Mouse (Mus musculus): Measurements from ENCODE around the gene Psen2. TPM values are rescaled to one million over a fixed set of nuclear protein-coding genes. Genes with fewer than 3 reads are reported as not detected.

Gene Psen2
- polyA plus RNA-seq, 1 experiment from 2014 or later = 10.4 TPM

- H3K9ac ChIP-seq = no peak overlapping the region
- H3K4me1 ChIP-seq = peaks cover 9% of the 10 kb centered on the region
- H3K4me3 ChIP-seq = no peak overlapping the region
- no peaks in the 10 kb centered on the region for H3K9me3 ChIP-seq
- H3K4me2 ChIP-seq (replicated peaks) = no peak overlapping the region
- H3K36me3 ChIP-seq = no peaks in the 10 kb centered on the region
- no peaks in the 10 kb centered on the region for H3K27me3 ChIP-seq
- no peak overlapping the region for H3K27ac ChIP-seq
- ATAC-seq (ENCODE audit: insufficient number of reproducible peaks, insufficient read depth, low FRiP score, low TSS enrichment) = no peak
- 83% methylated on average over 13 of the region's 13 CpGs for WGBS
Observed at GRCm38 (mm10) chr1:180245741-180246507, 17.3 kb downstream of the Psen2 start.

- H3K36me3 ChIP-seq = peaks cover 4% of the 10 kb centered on the region; the same call in 1 of the 2 replicates
Observed at GRCm38 (mm10) chr1:180231729-180232128, 31.5 kb downstream of the Psen2 start.

GRCm38 (mm10) chr1:180230580-180230979, 32.7 kb downstream of the Psen2 start:
- 29% methylated on average over 2 of the region's 2 CpGs for WGBS

More at GRCm38 (mm10) chr1:180231729-180232128, 31.5 kb downstream of the Psen2 start:
- ATAC-seq (ENCODE audit: insufficient number of reproducible peaks, insufficient read depth, low FRiP score, low TSS enrichment) = no peak
- peaks cover under 1% of the 10 kb centered on the region; the same call in 1 of the 2 replicates for H3K4me1 ChIP-seq
- H3K27ac ChIP-seq = no peak overlapping the region
- 75% methylated on average over 3 of the region's 3 CpGs for WGBS
- H3K4me3 ChIP-seq = no peak overlapping the region
- H3K9me3 ChIP-seq = no peaks in the 10 kb centered on the region
- H3K27me3 ChIP-seq = no peaks in the 10 kb centered on the region
- H3K9ac ChIP-seq = no peak overlapping the region
- H3K4me2 ChIP-seq (replicated peaks) = no peak overlapping the region

GRCm38 (mm10) chr1:180229906-180230305, 33.3 kb downstream of the Psen2 start:
- 90% methylated on average over 7 of the region's 7 CpGs for WGBS
- ATAC-seq (ENCODE audit: insufficient number of reproducible peaks, insufficient read depth, low FRiP score, low TSS enrichment) = no peak
- H3K4me1 ChIP-seq = peaks cover 14% of the 10 kb centered on the region

More at GRCm38 (mm10) chr1:180230580-180230979, 32.7 kb downstream of the Psen2 start:
- Histone ChIP-seq H3K9ac (no peak overlapping the region), H3K4me2 (replicated peaks) (no peak overlapping the region), H3K36me3 (peaks cover 4% of the 10 kb centered on the region; the same call in 1 of the 2 replicates), H3K4me3 (no peak overlapping the region), H3K4me1 (peaks cover 9% of the 10 kb centered on the region), H3K27me3 (no peaks in the 10 kb centered on the region), H3K9me3 (no peaks in the 10 kb centered on the region), H3K27ac (no peak overlapping the region)
- ATAC-seq (ENCODE audit: insufficient number of reproducible peaks, insufficient read depth, low FRiP score, low TSS enrichment) = no peak

GRCm38 (mm10) chr1:180228854-180229253, 34.4 kb downstream of the Psen2 start:
- Histone ChIP-seq H3K27me3 (no peaks in the 10 kb centered on the region), H3K4me2 (replicated peaks) (no peak overlapping the region), H3K9me3 (no peaks in the 10 kb centered on the region), H3K4me1 (peaks cover 14% of the 10 kb centered on the region), H3K4me3 (no peak overlapping the region), H3K9ac (no peak overlapping the region), H3K36me3 (peaks cover 4% of the 10 kb centered on the region; the same call in 1 of the 2 replicates), H3K27ac (no peak overlapping the region)
- ATAC-seq (ENCODE audit: insufficient number of reproducible peaks, insufficient read depth, low FRiP score, low TSS enrichment) = no peak
- 85% methylated on average over 12 of the region's 12 CpGs for WGBS

More at GRCm38 (mm10) chr1:180229906-180230305, 33.3 kb downstream of the Psen2 start:
- H3K9me3 ChIP-seq = no peaks in the 10 kb centered on the region
- H3K9ac ChIP-seq = no peak overlapping the region
- no peaks in the 10 kb centered on the region for H3K27me3 ChIP-seq
- H3K4me2 ChIP-seq (replicated peaks) = no peak overlapping the region
- H3K36me3 ChIP-seq = peaks cover 4% of the 10 kb centered on the region; the same call in 1 of the 2 replicates
- no peak overlapping the region for H3K4me3 ChIP-seq
- H3K27ac ChIP-seq = no peak overlapping the region

- H3K4me1 ChIP-seq = peaks cover 14% of the 10 kb centered on the region
- H3K27ac ChIP-seq = peak overlapping the region; percentile 32
- H3K4me2 ChIP-seq (replicated peaks) = peak overlapping the region; percentile 55
- WGBS = 73% methylated on average over 3 of the region's 3 CpGs
- no peaks in the 10 kb centered on the region for H3K27me3 ChIP-seq
- ATAC-seq (ENCODE audit: insufficient number of reproducible peaks, insufficient read depth, low FRiP score, low TSS enrichment) = no peak
- H3K9ac ChIP-seq = no peak overlapping the region
- no peaks in the 10 kb centered on the region for H3K9me3 ChIP-seq
- no peaks in the 10 kb centered on the region for H3K36me3 ChIP-seq
- H3K4me3 ChIP-seq = no peak overlapping the region
Observed at GRCm38 (mm10) chr1:180226766-180227165, 36.5 kb downstream of the Psen2 start.

- H3K36me3 ChIP-seq = no peaks in the 10 kb centered on the region
- ATAC-seq (ENCODE audit: insufficient number of reproducible peaks, insufficient read depth, low FRiP score, low TSS enrichment) = peak; percentile 57; the same call in 1 of the 2 replicates
- H3K9ac ChIP-seq = peak overlapping the region; percentile 3; the same call in 1 of the 2 replicates
- no peaks in the 10 kb centered on the region for H3K27me3 ChIP-seq
- H3K4me3 ChIP-seq = peak overlapping the region; percentile 28
- peak overlapping the region; percentile 32 for H3K27ac ChIP-seq
- peaks cover 14% of the 10 kb centered on the region for H3K4me1 ChIP-seq
- peak overlapping the region; percentile 55 for H3K4me2 ChIP-seq (replicated peaks)
- WGBS = 7% methylated on average over 12 of the region's 12 CpGs
- H3K9me3 ChIP-seq = no peaks in the 10 kb centered on the region
Observed at GRCm38 (mm10) chr1:180226221-180226713, 37.0 kb downstream of the Psen2 start.

- Histone ChIP-seq H3K9ac (peak overlapping the region; percentile 3; the same call in 1 of the 2 replicates), H3K27ac (peak overlapping the region; percentile 32; the same call in 1 of the 2 replicates)
- WGBS = 14% methylated on average over 21 of the region's 21 CpGs
Observed at GRCm38 (mm10) chr1:180225500-180226220, 37.6 kb downstream of the Psen2 start.

GRCm38 (mm10) chr1:180222007-180222406, 41.2 kb downstream of the Psen2 start:
- ATAC-seq (ENCODE audit: insufficient number of reproducible peaks, insufficient read depth, low FRiP score, low TSS enrichment) = no peak
- Histone ChIP-seq H3K27ac (no peak overlapping the region), H3K9me3 (no peaks in the 10 kb centered on the region), H3K4me3 (no peak overlapping the region), H3K4me1 (peaks cover 14% of the 10 kb centered on the region), H3K27me3 (no peaks in the 10 kb centered on the region), H3K4me2 (replicated peaks) (no peak overlapping the region), H3K9ac (no peak overlapping the region), H3K36me3 (no peaks in the 10 kb centered on the region)
- 73% methylated on average over 1 of the region's 1 CpGs for WGBS

More at GRCm38 (mm10) chr1:180225500-180226220, 37.6 kb downstream of the Psen2 start:
- ATAC-seq (ENCODE audit: insufficient number of reproducible peaks, insufficient read depth, low FRiP score, low TSS enrichment) = peak; percentile 76
- Histone ChIP-seq H3K27me3 (no peaks in the 10 kb centered on the region), H3K4me2 (replicated peaks) (peak overlapping the region; percentile 55), H3K9me3 (no peaks in the 10 kb centered on the region), H3K4me3 (peak overlapping the region; percentile 28), H3K36me3 (no peaks in the 10 kb centered on the region), H3K4me1 (peaks cover 14% of the 10 kb centered on the region)

- no peak overlapping the region for H3K4me3 ChIP-seq
- H3K9ac ChIP-seq = no peak overlapping the region
- H3K36me3 ChIP-seq = no peaks in the 10 kb centered on the region
- H3K27ac ChIP-seq = no peak overlapping the region
- H3K4me1 ChIP-seq = peaks cover 7% of the 10 kb centered on the region; the same call in 1 of the 2 replicates
- H3K27me3 ChIP-seq = no peaks in the 10 kb centered on the region
- ATAC-seq (ENCODE audit: insufficient number of reproducible peaks, insufficient read depth, low FRiP score, low TSS enrichment) = no peak
- no peak overlapping the region for H3K4me2 ChIP-seq (replicated peaks)
- 88% methylated on average over 19 of the region's 19 CpGs for WGBS
- H3K9me3 ChIP-seq = no peaks in the 10 kb centered on the region
Observed at GRCm38 (mm10) chr1:180220791-180221542, 42.3 kb downstream of the Psen2 start.
